Mouse (Mus musculus) hindbrain, embryonic 16.5 days (tissue): ENCODE measurements around the gene Xpo4. TPM values are rescaled to one million over a fixed set of nuclear protein-coding genes. Genes with fewer than 3 reads are reported as not detected.

ENCODE experiments used
- ATAC-seq: fragments of 200-750 bp; cut with Nextera tagmentation; 2 replicates; pipeline ENCODE4 v1.8.0; 2017; ENCODE audit warnings: moderate TSS enrichment, moderate library complexity
- H3K27ac ChIP-seq: fragments of 300-500 bp; sonication (generic); 2 replicates; pipeline ENCODE4 v1.5.1; 2014; ENCODE audit warnings: low read depth, mild to moderate bottlenecking, control low read depth, low read length, moderate library complexity
- H3K27me3 ChIP-seq: fragments of 300-500 bp; sonication (generic); replicated peaks from 2 replicates; pipeline ENCODE4 v1.6.1; 2014; ENCODE audit warnings: low read length; ENCODE audit not compliant: control insufficient read depth, insufficient read depth
- H3K36me3 ChIP-seq: fragments of 300-500 bp; sonication (generic); 2 replicates; pipeline ENCODE4 v1.6.1; 2014; ENCODE audit warnings: mild to moderate bottlenecking, low read length, moderate library complexity, mixed read lengths; ENCODE audit not compliant: control insufficient read depth, insufficient read depth
- H3K4me1 ChIP-seq: fragments of 300-500 bp; sonication (generic); 2 replicates; pipeline ENCODE4 v1.6.1; 2014; ENCODE audit warnings: low read depth, low read length; ENCODE audit not compliant: control insufficient read depth, insufficient read depth
- H3K4me2 ChIP-seq: fragments of 300-500 bp; sonication (generic); 2 replicates; pipeline ENCODE4 v1.6.1; 2014; ENCODE audit warnings: mild to moderate bottlenecking, low read length, control low read depth, moderate library complexity
- H3K4me3 ChIP-seq: fragments of 300-500 bp; sonication (generic); 2 replicates; pipeline ENCODE4 v1.5.1; 2014; ENCODE audit warnings: mild to moderate bottlenecking, low read length, control low read depth, moderate library complexity
- H3K9ac ChIP-seq: fragments of 300-500 bp; sonication (generic); 2 replicates; pipeline ENCODE4 v1.6.1; 2014; ENCODE audit warnings: low read depth, mild to moderate bottlenecking, control low read depth, low read length, moderate library complexity
- H3K9me3 ChIP-seq: fragments of 300-500 bp; sonication (generic); 2 replicates; pipeline ENCODE4 v1.6.1; 2014; ENCODE audit warnings: mild to moderate bottlenecking, low read length, moderate library complexity; ENCODE audit not compliant: control insufficient read depth
- WGBS: fragments of 180-500 bp; shearing (Covaris S2); extraction: QIAGEN DNeasy Blood & Tissue Kit; methylation state at CpG from one replicate; pipeline ENCODE4 v1.1.7; 2014; 5-methylcytosine and 5-hydroxymethylcytosine counted together
- polyA plus RNA-seq: library from polyadenylated mRNA; unstranded; fragments of >200 nt; fragmentation: Nextera tagmentation; extraction: Ambion mirVana; gene quantifications from 2 replicates; pipeline ENCODE4 v1.2.1, GENCODE M21; 2015

Gene Xpo4
- polyA plus RNA-seq, 1 experiment from 2014 or later = 9.8 TPM

DNA sequence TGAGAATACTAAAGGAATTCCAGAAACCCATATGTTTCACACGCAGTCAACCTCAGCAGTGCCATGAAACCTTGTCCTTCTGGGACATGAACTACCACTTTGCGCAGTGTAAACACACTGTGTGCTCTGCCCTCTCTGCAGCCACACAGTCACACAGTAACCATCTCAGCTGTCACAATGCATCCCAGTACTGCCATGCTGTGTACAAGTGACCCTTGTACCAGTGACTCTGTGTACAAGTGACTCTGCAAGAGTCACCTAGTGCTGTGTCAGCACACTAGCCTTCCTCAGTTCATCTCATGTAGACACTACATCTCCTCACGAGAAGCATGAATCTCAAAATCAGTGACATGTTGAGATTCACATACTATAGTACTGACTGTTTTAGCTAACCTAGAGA lies 132.7 kb downstream of the Xpo4 start:
- Histone ChIP-seq H3K4me3 (no peak overlapping the region), H3K36me3 (no peaks in the 10 kb centered on the region), H3K9ac (no peak overlapping the region), H3K27me3 (no peaks in the 10 kb centered on the region), H3K4me2 (no peak overlapping the region), H3K4me1 (peaks cover 26% of the 10 kb centered on the region), H3K9me3 (no peaks in the 10 kb centered on the region), H3K27ac (no peak overlapping the region)
- WGBS = 94% methylated on average over 3 of the region's 3 CpGs
- ATAC-seq = no peak

DNA sequence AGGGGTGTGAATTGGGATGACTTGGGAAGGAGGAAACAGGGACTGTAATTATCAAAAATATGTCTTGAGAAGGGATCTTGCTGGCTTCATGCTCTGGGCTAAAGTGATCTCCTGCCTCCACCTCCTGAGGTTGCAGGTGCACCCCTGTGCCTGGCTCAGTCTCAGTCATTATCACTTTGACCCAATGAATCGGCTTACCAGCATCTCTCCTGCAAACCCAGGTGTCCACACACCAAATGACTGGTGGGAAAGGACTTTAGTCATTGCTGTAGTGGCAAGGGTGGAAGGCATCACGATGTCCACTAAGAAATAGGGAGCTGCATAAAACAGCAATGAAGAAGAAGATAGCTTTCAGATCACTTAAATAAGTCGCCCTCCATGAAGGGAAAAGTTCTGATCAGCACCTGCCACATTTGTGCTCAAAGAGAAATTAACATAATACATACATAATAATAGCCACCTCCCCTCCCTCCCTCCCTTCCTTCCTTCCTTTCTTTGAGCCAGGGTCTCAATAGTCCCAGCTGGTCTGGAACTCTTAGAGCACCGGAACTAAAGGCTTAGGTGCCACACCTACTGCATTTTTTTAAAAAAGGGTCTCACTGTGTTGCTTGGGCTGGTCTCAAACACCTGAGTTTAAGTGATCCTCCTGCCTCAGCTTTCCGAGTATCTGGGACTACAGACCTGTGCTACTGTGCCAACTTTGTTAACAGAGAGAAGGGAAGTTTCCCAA lies 135.3 kb downstream of the Xpo4 start:
- 71% methylated on average over 5 of the region's 5 CpGs for WGBS
- ATAC-seq = no peak
- peaks cover 19% of the 10 kb centered on the region for H3K4me1 ChIP-seq
- no peak overlapping the region for H3K4me2 ChIP-seq
- H3K27ac ChIP-seq = no peak overlapping the region
- no peak overlapping the region for H3K4me3 ChIP-seq
- no peaks in the 10 kb centered on the region for H3K27me3 ChIP-seq
- no peak overlapping the region for H3K9ac ChIP-seq
- no peaks in the 10 kb centered on the region for H3K36me3 ChIP-seq
- no peaks in the 10 kb centered on the region for H3K9me3 ChIP-seq

DNA sequence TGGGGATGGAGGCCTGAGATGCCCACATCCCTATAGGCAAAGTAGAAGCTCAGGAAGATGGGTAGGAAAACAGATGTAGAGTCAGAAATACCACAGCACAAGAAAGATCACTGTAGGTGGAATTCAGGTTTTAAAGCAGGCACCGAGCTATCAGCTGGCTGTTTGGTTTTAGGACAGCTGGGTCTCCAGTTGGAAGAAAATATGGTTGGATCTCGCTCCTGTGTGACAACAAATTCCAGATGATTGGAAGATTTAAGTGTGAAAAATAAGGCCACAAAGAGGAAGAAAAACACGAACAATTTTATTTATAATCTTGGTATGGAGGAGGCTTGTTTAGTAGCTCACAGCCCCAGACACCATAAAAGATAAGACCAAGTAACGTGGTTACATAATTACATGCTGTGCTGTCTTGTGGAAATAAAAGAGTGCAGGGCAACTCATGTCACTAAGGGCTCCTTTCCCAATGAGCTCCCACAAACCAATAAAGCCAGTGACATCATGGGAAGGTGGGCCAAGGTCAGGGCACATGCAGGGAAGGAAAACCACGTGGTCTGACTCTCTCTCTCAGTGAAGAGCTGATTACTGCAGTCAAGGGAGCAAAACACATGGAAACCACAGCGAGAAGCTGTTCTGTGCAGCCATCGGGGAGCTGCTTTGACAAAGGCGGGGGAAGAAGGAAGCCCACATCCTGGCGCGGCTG lies 136.0 kb downstream of the Xpo4 start:
- H3K4me1 ChIP-seq = peaks cover 16% of the 10 kb centered on the region
- H3K27me3 ChIP-seq = no peaks in the 10 kb centered on the region
- H3K9ac ChIP-seq = no peak overlapping the region
- no peaks in the 10 kb centered on the region for H3K36me3 ChIP-seq
- no peak for ATAC-seq
- no peaks in the 10 kb centered on the region for H3K9me3 ChIP-seq
- no peak overlapping the region for H3K4me2 ChIP-seq
- 45% methylated on average over 10 of the region's 10 CpGs for WGBS
- H3K27ac ChIP-seq = no peak overlapping the region
- no peak overlapping the region for H3K4me3 ChIP-seq

DNA sequence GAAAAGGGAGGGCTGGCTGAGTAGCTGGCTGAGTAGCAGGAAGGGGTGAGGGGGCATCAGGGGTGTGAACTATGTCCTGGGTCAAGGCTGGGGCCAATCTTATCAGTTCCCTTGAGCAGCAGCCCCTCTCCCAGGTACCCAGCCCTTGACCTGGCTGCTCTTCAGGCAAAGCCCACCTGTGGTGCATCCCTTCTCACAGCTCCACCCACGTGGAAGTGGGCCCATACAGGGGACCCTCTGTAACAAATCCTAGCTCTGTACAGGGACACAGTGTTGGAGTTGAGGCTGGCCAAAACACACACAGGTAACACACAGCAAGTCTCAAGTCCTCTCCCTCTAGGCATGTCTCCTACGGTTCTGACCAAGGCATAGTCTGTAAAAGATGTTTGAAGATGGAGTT lies 137.6 kb downstream of the Xpo4 start:
- Histone ChIP-seq H3K36me3 (no peaks in the 10 kb centered on the region), H3K4me2 (no peak overlapping the region), H3K27me3 (no peaks in the 10 kb centered on the region), H3K9ac (no peak overlapping the region), H3K27ac (no peak overlapping the region), H3K4me3 (no peak overlapping the region), H3K4me1 (peaks cover 17% of the 10 kb centered on the region), H3K9me3 (no peaks in the 10 kb centered on the region)
- ATAC-seq = no peak
- WGBS = 58% methylated on average over 2 of the region's 2 CpGs

Other genes with a start within 250 kb of the Xpo4 start
- 15.0 and 15.1 TPM in 2 replicates for gene Ift88, start 241.4 kb downstream of the Xpo4 start, polyA plus RNA-seq
- 4.9 and 6.3 TPM in 2 replicates for gene Il17d, start 140.7 kb downstream of the Xpo4 start, polyA plus RNA-seq
- 89.5 and 90.3 TPM in 2 replicates for gene Eef1akmt1, start 93.8 kb downstream of the Xpo4 start, polyA plus RNA-seq
- gene Gm49361, start 80.7 kb upstream of the Xpo4 start, polyA plus RNA-seq = not detected in 2 replicates
- 5.9 and 7.8 TPM in 2 replicates for gene Lats2, start 93.0 kb upstream of the Xpo4 start, polyA plus RNA-seq
- 26.7 and 32.5 TPM in 2 replicates for gene Sap18, start 132.8 kb upstream of the Xpo4 start, polyA plus RNA-seq
- 8.0 and 8.7 TPM in 2 replicates for gene Ska3, start 160.8 kb upstream of the Xpo4 start, polyA plus RNA-seq
- 151 and 162 TPM in 2 replicates for gene Mrpl57, start 160.8 kb upstream of the Xpo4 start, polyA plus RNA-seq
- 33.8 and 36.1 TPM in 2 replicates for gene Zdhhc20, start 224.8 kb upstream of the Xpo4 start, polyA plus RNA-seq